Mouse (Mus musculus) embryo, embryonic 11 days (tissue): ENCODE data around the gene Bub1.
A peak's percentile ranks its signal among the peaks of the same experiment; 100 is the strongest.

Experiments used
- DNase-seq: peaks from one replicate; pipeline ENCODE4 v3.0.0-alpha.2; 2015

Bub1 gene

DNA sequence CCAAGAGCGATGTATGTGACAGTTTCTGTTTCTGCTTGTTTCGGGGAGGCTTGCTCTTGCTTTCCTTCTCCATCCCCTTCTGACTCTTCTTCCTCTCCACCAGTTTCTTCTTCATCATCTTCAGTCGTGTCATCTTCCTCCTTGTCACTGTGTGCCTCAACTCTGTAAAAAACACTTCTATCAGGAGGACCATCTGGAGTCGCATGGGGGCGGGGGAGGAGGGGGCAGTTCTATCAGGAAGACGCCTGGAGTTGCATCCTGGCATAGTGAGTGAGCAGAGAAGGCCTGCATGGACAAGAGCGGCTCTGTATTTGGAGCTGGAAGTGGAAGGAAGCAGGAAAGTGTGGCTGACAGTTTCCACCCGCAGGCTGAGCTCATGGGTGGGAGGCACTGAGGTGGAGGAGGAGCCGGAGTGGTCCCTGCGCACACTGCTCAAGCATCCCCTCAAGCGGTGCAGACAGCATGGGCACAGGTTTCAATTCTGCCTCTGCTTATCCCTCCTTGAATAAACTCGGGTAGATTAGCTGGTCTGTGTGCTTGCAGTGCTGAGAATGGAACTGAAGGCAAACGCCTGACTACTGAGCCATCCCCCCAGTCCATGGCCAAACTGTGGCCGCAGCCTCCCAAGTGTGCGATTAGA lies 57.6 kb downstream of the Bub1 start:
- peak; percentile 28 for DNase-seq

DNA sequence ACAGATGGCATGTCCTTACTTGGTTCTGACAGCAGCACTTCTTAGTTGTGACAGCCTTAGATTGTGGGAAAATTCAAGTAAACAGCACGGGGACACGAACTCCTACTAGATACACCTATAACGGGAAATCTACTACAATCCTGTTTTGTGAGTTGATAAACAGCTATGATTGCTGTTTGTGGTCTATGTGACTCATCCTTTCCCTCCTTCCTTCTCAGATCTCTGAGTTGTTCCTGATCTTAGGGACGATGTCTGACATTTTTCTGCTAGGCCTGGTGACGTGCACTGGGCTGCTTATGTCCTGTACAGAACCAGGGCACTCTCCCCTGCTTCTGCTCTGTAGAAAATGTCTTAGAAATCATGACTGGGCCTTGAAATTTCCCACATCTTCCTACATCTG lies 70.1 kb downstream of the Bub1 start:
- DNase-seq = no peak

DNA sequence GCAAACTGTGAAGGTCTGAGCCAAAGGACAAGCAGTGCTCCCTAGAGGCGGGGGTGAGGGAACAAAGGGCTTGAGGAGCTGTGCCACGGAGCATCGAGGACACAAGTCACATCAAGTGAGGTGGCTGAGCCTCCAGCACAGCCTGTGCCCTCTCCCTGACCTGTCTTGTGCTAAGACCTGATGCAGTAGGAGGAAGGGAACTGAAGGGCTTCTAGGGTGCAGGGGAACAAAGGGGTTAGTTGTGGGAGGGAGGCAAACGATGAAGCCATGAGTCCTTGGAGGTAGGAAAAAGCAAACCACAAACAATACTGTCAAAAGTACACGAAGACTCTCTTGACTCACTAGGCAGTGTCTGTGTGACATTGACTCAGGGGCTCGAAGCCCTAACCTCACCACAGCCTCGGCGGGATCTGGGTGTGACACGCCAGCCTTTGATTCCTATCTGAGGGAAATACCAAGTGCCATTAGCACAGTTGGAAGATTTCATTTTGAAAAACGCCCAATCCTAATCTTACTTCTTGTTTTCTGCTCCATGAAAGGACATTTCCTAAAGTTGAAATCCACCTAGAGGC lies 71.2 kb downstream of the Bub1 start:
- DNase-seq = no peak

DNA sequence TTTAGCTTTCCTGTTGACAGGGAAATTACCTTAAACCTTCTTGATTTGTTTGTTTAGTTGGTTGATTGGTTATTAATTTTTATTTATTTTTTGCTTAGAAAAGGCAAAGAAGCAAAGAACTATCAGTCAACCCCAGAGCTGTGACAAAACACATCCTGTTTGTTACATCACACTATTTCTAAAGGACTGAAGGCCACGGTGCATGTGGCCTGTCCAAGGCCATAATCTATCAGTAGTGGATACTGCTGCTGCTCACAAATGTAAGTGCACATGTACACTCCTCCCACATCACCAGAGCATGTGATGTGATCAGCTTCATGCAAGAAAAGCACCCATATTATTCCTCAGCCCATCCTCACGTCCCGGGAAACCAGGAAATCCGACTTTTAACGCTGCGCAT lies 71.7 kb downstream of the Bub1 start:
- DNase-seq = no peak

DNA sequence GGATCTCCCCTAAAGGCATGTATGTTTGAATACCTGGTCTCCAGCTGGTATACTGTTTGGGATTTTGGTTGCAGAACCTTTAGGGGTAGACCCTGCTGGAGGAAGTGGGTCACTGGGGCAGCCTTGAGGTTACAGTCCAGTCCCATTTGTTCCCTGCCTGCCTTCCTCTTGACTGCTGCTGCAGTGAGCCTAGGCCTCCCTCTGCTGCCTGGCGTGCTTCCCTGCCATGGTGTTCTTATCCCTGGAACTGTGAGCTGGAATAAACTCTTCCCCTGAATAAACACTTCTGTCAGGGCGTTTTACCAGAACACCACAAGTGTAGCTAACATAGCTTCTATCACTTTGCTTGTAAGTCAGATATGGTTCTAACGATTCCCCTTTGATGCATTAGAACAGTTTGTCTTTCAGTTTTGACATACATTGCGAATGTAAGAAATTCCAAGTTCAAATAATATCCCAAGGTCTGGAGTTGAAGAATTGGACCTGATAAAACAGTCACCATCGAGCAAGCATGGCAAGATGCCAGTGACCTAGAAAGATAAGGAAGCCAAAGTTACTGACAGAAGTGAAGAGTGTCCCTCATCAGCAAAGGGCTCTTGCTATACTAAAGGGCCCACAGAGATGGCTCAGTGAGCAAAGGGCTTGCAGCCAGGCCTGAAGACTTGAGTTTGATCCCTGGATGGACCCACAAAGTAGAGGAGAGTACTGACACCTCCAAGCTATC lies 72.3 kb downstream of the Bub1 start:
- DNase-seq = no peak

DNA sequence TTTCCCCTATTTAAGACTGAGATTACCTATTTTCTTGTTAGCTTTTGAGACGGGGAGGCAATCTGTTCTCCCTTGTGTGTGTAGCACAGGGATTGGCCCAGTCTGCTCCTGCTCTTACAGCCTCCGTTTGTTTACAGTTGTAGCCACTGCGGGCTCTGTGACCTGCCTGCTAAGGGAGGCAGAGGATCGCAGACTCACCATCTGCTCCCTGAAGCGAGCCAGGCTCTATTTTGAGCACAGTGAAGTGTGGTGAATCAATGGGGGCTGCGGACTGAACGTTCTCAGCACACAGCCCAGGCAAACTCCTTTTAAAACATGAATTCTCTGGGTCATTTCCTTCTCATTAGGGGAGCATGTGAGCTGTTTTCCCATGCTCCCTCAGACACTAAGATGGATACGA lies 74.5 kb downstream of the Bub1 start:
- peak; percentile 16 for DNase-seq

DNA sequence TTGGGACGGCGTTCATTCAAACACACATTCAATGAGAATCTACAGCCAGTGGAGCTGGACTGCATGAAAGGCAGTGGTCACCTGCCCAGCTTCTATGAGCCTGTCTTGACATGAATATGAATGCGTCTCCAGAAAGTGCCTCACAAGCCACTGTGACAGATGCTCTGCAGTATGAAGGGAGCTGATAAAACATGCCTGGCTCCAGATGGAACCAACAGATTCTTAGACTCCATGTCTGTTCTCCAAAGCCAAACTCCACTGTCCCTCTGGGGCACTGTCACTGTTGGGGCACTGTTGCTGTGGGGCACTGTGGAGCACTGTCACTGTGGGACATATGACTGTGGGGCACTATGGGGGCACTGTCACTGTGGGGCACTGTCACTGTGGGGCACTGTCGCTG lies 77.6 kb downstream of the Bub1 start:
- no peak for DNase-seq

DNA sequence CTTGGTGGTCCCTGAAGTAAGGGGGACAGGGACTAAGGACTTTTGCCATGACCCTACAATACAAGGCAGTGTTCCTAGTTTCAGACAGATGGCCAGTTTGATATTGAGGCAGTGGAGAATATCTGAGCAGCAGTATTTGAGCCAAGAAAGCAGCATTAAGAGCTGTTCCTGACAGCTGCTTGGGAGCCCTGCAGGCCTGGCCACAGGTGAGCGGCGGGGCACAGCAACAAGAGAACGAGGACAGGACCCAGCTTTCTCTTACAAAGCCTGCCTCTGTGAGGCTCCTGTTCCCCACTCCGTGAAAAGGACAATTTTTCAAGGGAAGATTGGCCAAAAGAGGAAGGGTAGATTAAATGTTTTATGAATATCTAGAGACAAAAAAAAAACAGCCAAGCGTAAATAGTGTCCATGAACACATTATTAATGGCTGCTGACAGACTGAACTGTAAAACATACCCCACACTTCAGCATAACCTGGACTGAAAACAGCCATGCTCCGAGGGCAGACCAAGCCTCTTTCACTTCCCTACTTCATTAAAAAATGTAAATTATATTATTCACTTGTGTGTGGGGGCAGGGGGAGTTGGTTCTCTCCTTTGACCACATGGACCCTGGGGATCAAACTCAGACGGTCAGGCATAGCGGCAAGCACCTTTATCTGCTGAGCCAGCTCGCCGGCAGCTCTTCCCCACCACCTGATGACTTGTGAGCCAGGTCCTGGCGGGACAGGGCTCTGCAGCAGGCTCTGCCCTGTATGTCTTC lies 79.6 kb downstream of the Bub1 start:
- no peak for DNase-seq
